Mouse (Mus musculus) heart, embryonic 13.5 days (tissue): ENCODE data around the gene Ptger1. TPM values are rescaled to one million over a fixed set of nuclear protein-coding genes. Genes with fewer than 3 reads are reported as not detected.

ENCODE experiments used
- ATAC-seq: fragments of 200-750 bp; cut with Nextera tagmentation; 2 replicates; pipeline ENCODE4 v1.8.0; 2017; ENCODE audit warnings: moderate TSS enrichment; ENCODE audit not compliant: insufficient number of reproducible peaks, low FRiP score, low TSS enrichment; ENCODE audit errors: extremely low read depth
- H3K27ac ChIP-seq: fragments of 300-500 bp; sonication (generic); replicated peaks from 2 replicates; pipeline ENCODE4 v1.5.1; 2015; ENCODE audit warnings: moderate library complexity, mild to moderate bottlenecking, inconsistent platforms
- H3K27me3 ChIP-seq: fragments of 300-500 bp; sonication (generic); replicated peaks from 2 replicates; pipeline ENCODE4 v1.6.1; 2015; ENCODE audit warnings: mild to moderate bottlenecking, inconsistent platforms
- H3K36me3 ChIP-seq: fragments of 300-500 bp; sonication (generic); 2 replicates; pipeline ENCODE4 v1.6.1; 2015; ENCODE audit warnings: mild to moderate bottlenecking, inconsistent platforms
- H3K4me1 ChIP-seq: fragments of 300-500 bp; sonication (generic); 2 replicates; pipeline ENCODE4 v1.6.1; 2015; ENCODE audit warnings: inconsistent platforms
- H3K4me2 ChIP-seq: fragments of 300-500 bp; sonication (generic); 2 replicates; pipeline ENCODE4 v1.6.1; 2015; ENCODE audit warnings: inconsistent platforms, mild to moderate bottlenecking, moderate library complexity
- H3K4me3 ChIP-seq: fragments of 300-500 bp; sonication (generic); 2 replicates; pipeline ENCODE4 v1.5.1; 2015; ENCODE audit warnings: moderate library complexity, mild to moderate bottlenecking, inconsistent platforms
- H3K9ac ChIP-seq: fragments of 300-500 bp; sonication (generic); 2 replicates; pipeline ENCODE4 v1.6.1; 2015; ENCODE audit warnings: inconsistent platforms, mild to moderate bottlenecking, moderate library complexity
- H3K9me3 ChIP-seq: fragments of 300-500 bp; sonication (generic); 2 replicates; pipeline ENCODE4 v1.6.1; 2016; ENCODE audit warnings: inconsistent platforms
- WGBS: fragments of 180-500 bp; shearing (Covaris S2); methylation state at CpG from one replicate; pipeline ENCODE4 v1.1.7; 2015; ENCODE audit warnings: mixed read lengths; 5-methylcytosine and 5-hydroxymethylcytosine counted together
- polyA plus RNA-seq: library from polyadenylated mRNA; unstranded; fragments of >200 nt; fragmentation: Nextera tagmentation; extraction: Ambion mirVana; gene quantifications from 2 replicates; pipeline ENCODE4 v1.2.1, GENCODE M21; 2015

Ptger1 gene
- polyA plus RNA-seq, 1 experiment from 2014 or later: 0.35 TPM

DNA sequence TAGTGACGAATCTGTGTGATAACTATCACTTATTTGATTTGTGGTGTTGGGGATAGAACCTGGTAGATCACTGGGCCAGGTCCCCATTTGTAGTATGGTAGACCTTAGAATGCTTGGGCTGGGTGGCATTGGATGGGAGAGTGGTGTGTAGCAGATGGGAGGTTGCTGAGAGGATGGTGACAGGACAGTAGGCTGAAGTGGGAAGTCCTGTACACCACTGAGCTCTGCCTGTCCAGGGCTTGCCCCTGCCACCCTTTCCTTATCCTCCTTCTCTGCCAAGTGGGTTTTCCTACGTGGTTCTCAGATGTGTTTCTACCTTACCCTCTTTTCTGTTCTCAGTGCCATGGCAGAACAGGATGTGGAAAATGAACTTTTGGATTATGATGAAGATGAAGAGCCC lies 52.6 kb downstream of the Ptger1 start:
- no peak overlapping the region for H3K9ac ChIP-seq
- no peak for ATAC-seq
- no peak overlapping the region for H3K4me3 ChIP-seq
- no peak overlapping the region for H3K4me2 ChIP-seq
- H3K9me3 ChIP-seq: no peaks in the 10 kb centered on the region
- peaks cover 27% of the 10 kb centered on the region for H3K4me1 ChIP-seq
- H3K27me3 ChIP-seq: no peaks in the 10 kb centered on the region
- H3K36me3 ChIP-seq: peaks cover 52% of the 10 kb centered on the region
- H3K27ac ChIP-seq: no peak overlapping the region
- WGBS: 88% methylated on average over 2 of the region's 2 CpGs

DNA sequence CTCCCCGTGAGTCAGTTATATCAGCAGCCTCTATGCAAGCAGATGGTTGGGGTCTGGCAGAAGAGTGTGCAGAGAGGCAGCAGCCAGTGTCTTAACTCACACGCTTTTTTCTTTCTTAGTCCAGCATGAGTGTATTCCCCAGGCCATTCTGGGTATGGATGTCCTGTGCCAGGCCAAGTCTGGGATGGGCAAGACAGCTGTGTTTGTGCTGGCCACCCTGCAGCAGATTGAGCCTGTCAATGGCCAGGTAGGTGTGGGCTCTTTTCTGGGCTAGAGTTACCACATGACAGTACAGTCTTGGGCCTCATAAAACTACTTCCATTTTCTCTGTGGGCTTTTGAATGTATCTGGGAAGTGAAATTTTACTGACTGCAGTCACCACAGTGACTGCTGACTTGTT lies 53.2 kb downstream of the Ptger1 start:
- H3K4me3 ChIP-seq: no peak overlapping the region
- H3K4me2 ChIP-seq: no peak overlapping the region
- peaks cover 27% of the 10 kb centered on the region for H3K4me1 ChIP-seq
- no peaks in the 10 kb centered on the region for H3K9me3 ChIP-seq
- no peak overlapping the region for H3K9ac ChIP-seq
- H3K27me3 ChIP-seq: no peaks in the 10 kb centered on the region
- H3K36me3 ChIP-seq: peaks cover 58% of the 10 kb centered on the region
- no peak overlapping the region for H3K27ac ChIP-seq
- WGBS: 78% methylated on average over 2 of the region's 2 CpGs
- ATAC-seq: no peak

DNA sequence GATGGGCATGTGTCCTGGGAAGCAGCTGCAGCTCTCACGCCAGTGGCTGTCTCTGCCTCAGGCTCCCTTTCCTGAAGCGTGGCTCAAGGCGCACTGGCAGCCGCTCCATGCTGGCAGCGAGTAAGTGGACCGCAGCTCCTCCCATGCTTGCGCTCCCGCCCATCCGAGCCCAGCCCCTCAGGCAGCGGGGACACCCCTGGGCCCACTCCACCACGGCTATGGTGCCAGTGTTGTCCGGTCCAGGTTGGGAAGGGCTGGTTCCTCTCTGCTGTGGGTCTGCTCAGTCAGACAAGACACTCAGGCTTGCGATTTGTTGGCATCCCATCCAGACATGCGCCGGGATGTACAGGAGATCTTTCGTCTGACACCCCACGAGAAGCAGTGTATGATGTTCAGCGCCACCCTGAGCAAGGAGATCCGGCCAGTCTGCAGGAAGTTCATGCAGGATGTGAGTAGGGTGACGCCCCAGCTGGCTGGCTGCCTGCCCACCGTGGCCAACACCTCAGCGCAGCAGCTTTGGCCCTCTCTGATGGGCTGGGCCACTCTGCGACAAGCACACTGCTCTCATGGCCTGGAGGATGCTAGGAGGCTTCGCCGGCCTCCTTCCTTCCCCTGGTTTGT lies 55.0 kb downstream of the Ptger1 start:
- H3K4me1 ChIP-seq: peaks cover 20% of the 10 kb centered on the region
- no peak overlapping the region for H3K4me3 ChIP-seq
- H3K27me3 ChIP-seq: no peaks in the 10 kb centered on the region
- H3K36me3 ChIP-seq: peaks cover 76% of the 10 kb centered on the region
- H3K4me2 ChIP-seq: no peak overlapping the region
- peak overlapping the region; percentile 32; the same call in 1 of the 2 replicates for H3K27ac ChIP-seq
- H3K9me3 ChIP-seq: no peaks in the 10 kb centered on the region
- no peak for ATAC-seq
- H3K9ac ChIP-seq: no peak overlapping the region
- 79% methylated on average over 25 of the region's 25 CpGs for WGBS

Other genes starting within 250 kb of the Ptger1 start
- gene Scoc, start 208.3 kb upstream of the Ptger1 start, polyA plus RNA-seq: 80.1 and 83.2 TPM in 2 replicates
- not detected in 2 replicates for gene Olfr370, start 130.9 kb upstream of the Ptger1 start, polyA plus RNA-seq
- 524 and 602 TPM in 2 replicates for gene Ndufb7, start 100.0 kb upstream of the Ptger1 start, polyA plus RNA-seq
- gene Tecr, start 58.7 kb upstream of the Ptger1 start, polyA plus RNA-seq: 438 and 474 TPM in 2 replicates
- gene Dnajb1, start 58.5 kb upstream of the Ptger1 start, polyA plus RNA-seq: 41.4 and 47.4 TPM in 2 replicates
- 155 and 164 TPM in 2 replicates for gene Gipc1, start 14.0 kb upstream of the Ptger1 start, polyA plus RNA-seq
- gene Pkn1, start 32.5 kb downstream of the Ptger1 start, polyA plus RNA-seq: 19.5 and 20.0 TPM in 2 replicates
- 133 and 152 TPM in 2 replicates for gene Ddx39, start 48.5 kb downstream of the Ptger1 start, polyA plus RNA-seq
- gene Adgre5, start 74.6 kb downstream of the Ptger1 start, polyA plus RNA-seq: 25.0 and 28.4 TPM in 2 replicates
- 8.5 and 8.7 TPM in 2 replicates for gene Adgrl1, start 233.4 kb downstream of the Ptger1 start, polyA plus RNA-seq